In genomic region chr13:58400576-58400975, GRCm38 (mm10) we compare ENCODE assay signal across 8 mouse cellular contexts. TPM values are rescaled to one million over a fixed set of nuclear protein-coding genes. Genes with fewer than 3 reads are reported as not detected.
DNase-seq lines count a peak whose midpoint lies in the region; ATAC-seq and TF ChIP-seq lines count a peak whose summit lies in the region.

No protein-coding gene starts in this region.

- peak overlapping the region; percentile 81 for H3K4me3 ChIP-seq in cerebellum, adult 2 months (replicated peaks; ENCODE audit: insufficient read depth, low read depth, low read length)
- H3K4me3 ChIP-seq in forebrain, embryonic 12.5 days (replicated peaks): peak overlapping the region; percentile 99
- peak overlapping the region; percentile 95 for H3K4me3 ChIP-seq in liver, embryonic 13.5 days (replicated peaks)

- peaks cover 25% of the 10 kb centered on the region for H3K36me3 ChIP-seq in forebrain, embryonic 12.5 days (replicated peaks)
- peaks cover 36% of the 10 kb centered on the region for H3K36me3 ChIP-seq in liver, embryonic 13.5 days

- peak overlapping the region; percentile 99 for H3K9ac ChIP-seq in forebrain, embryonic 12.5 days
- peak overlapping the region; percentile 99 for H3K9ac ChIP-seq in liver, embryonic 13.5 days

- no peak overlapping the region for H3K27ac ChIP-seq in cerebellum, adult 2 months (ENCODE audit: insufficient read depth, low read length)
- no peak overlapping the region for H3K27ac ChIP-seq in forebrain, embryonic 12.5 days
- H3K27ac ChIP-seq in liver, embryonic 13.5 days: peak overlapping the region; percentile 98; the same call in 1 of the 2 replicates

- H3K4me2 ChIP-seq in forebrain, embryonic 12.5 days: peak overlapping the region; percentile 62
- peak overlapping the region; percentile 81 for H3K4me2 ChIP-seq in liver, embryonic 13.5 days

- DNase-seq in cerebellum, adult 2 months: no peak
- DNase-seq in cerebellum, adult 8-10 months: no peak
- DNase-seq in 3134 (ENCODE audit: extremely low read depth, insufficient read length, low spot score): peak; percentile 34
- DNase-seq in liver, embryonic 13.5 days: no peak
- DNase-seq in urinary bladder, postnatal 4 days (ENCODE audit: low spot score in 2 of 2): no peak
- no peak for DNase-seq in left cerebral cortex, postnatal 25 days (ENCODE audit: low spot score in 2 of 2)
- DNase-seq in gastrocnemius, adult 8-10 months (ENCODE audit: low spot score in 2 of 2): no peak

- no peak for TF ChIP-seq CTCF in cerebellum, adult 2 months (IDR thresholded peaks at IDR 0.05; ENCODE audit: borderline replicate concordance, insufficient read depth, low read depth, low read length)

- no peaks in the 10 kb centered on the region for H3K4me1 ChIP-seq in cerebellum, adult 2 months (ENCODE audit: control insufficient read depth, insufficient read depth, low read length)
- peaks cover 6% of the 10 kb centered on the region for H3K4me1 ChIP-seq in forebrain, embryonic 12.5 days
- H3K4me1 ChIP-seq in liver, embryonic 13.5 days (replicated peaks): peaks cover 28% of the 10 kb centered on the region

- no peak for TF ChIP-seq POLR2A in cerebellum, adult 2 months (IDR thresholded peaks at IDR 0.05; ENCODE audit: borderline replicate concordance, insufficient read depth, low read length)

- intact Hi-C loops in left cerebral cortex, postnatal 25 days (cut with DNase I): loop anchor here (2.0 to 5.0 kb wide), 2 partner anchors 97 to 142 kb away; no protein-coding TSS in a partner anchor

- WGBS in cerebellum, adult 2 months: under 1% methylated on average over 11 of the region's 11 CpGs
- 1% methylated on average over 11 of the region's 11 CpGs for WGBS in forebrain, embryonic 12.5 days
- WGBS in liver, embryonic 13.5 days (ENCODE audit: insufficient replicate concordance): 2% methylated on average over 11 of the region's 11 CpGs

- no peaks in the 10 kb centered on the region for H3K9me3 ChIP-seq in forebrain, embryonic 12.5 days
- no peaks in the 10 kb centered on the region for H3K9me3 ChIP-seq in liver, embryonic 13.5 days (replicated peaks)

- no peaks in the 10 kb centered on the region for H3K27me3 ChIP-seq in cerebellum, adult 2 months (ENCODE audit: control insufficient read depth, insufficient read depth, low read length)
- no peaks in the 10 kb centered on the region for H3K27me3 ChIP-seq in forebrain, embryonic 12.5 days
- no peaks in the 10 kb centered on the region for H3K27me3 ChIP-seq in liver, embryonic 13.5 days

- no peak for ATAC-seq in forebrain, embryonic 12.5 days (ENCODE audit: low FRiP score)
- no peak for ATAC-seq in liver, embryonic 13.5 days (ENCODE audit: low read depth)

RNA-seq across cellular contexts. Expression of gene Rmi1, which starts 1.5 kb away (rescaled TPM):
- 15.6 and 16.8 TPM in 2 replicates for polyA plus RNA-seq in cerebellum, adult 2 months (2012; rRNA removed)
- polyA plus RNA-seq in forebrain, embryonic 12.5 days (2016; fragmentation: Nextera tagmentation; extraction: Ambion mirVana): 32.3 and 36.1 TPM in 2 replicates
- 14.9 and 20.6 TPM in 2 replicates for polyA plus RNA-seq in liver, embryonic 13.5 days (2015; fragmentation: Nextera tagmentation; extraction: Ambion mirVana)
- 10 to 100 TPM; 13.7 to 15.2 TPM for total RNA-seq in left cerebral cortex, postnatal 25 days (2021)
- 1 to 10 TPM; 5.7 to 7.8 (median 6.4) TPM for total RNA-seq in gastrocnemius, adult 8-10 months (2022)

RNA-seq across cellular contexts. Expression of gene Hnrnpk, which starts 2.6 kb away (rescaled TPM):
- polyA plus RNA-seq in cerebellum, adult 2 months (2012; rRNA removed): 385 and 442 TPM in 2 replicates
- polyA plus RNA-seq in forebrain, embryonic 12.5 days (2016; fragmentation: Nextera tagmentation; extraction: Ambion mirVana): 2,341 and 2,520 TPM in 2 replicates
- polyA plus RNA-seq in liver, embryonic 13.5 days (2015; fragmentation: Nextera tagmentation; extraction: Ambion mirVana): 751 and 991 TPM in 2 replicates
- total RNA-seq in left cerebral cortex, postnatal 25 days (2021): 100 to 1,000 TPM; 573 to 639 TPM
- 100 to 1,000 TPM; 203 to 256 (median 231) TPM for total RNA-seq in gastrocnemius, adult 8-10 months (2022)

RNA-seq across cellular contexts. Expression of gene 2210016F16Rik, which starts 15.6 kb away (rescaled TPM):
- polyA plus RNA-seq in cerebellum, adult 2 months (2012; rRNA removed): 8.5 and 9.8 TPM in 2 replicates
- 25.3 and 28.4 TPM in 2 replicates for polyA plus RNA-seq in forebrain, embryonic 12.5 days (2016; fragmentation: Nextera tagmentation; extraction: Ambion mirVana)
- polyA plus RNA-seq in liver, embryonic 13.5 days (2015; fragmentation: Nextera tagmentation; extraction: Ambion mirVana): 24.2 and 24.6 TPM in 2 replicates
- total RNA-seq in left cerebral cortex, postnatal 25 days (2021): 1 to 10 TPM; 5.7 to 6.7 TPM
- total RNA-seq in gastrocnemius, adult 8-10 months (2022): 1 to 10 TPM; 6.3 to 7.7 (median 7.3) TPM

RNA-seq across cellular contexts. Expression of gene Kif27, which starts 41.7 kb away (rescaled TPM):
- polyA plus RNA-seq in cerebellum, adult 2 months (2012; rRNA removed): 0.47 and 0.59 TPM in 2 replicates
- 1.7 TPM in 2 replicates for polyA plus RNA-seq in forebrain, embryonic 12.5 days (2016; fragmentation: Nextera tagmentation; extraction: Ambion mirVana)
- polyA plus RNA-seq in liver, embryonic 13.5 days (2015; fragmentation: Nextera tagmentation; extraction: Ambion mirVana): 0.05 and 0.12 TPM in 2 replicates
- 1 to 10 TPM; 2.9 to 4.3 TPM for total RNA-seq in left cerebral cortex, postnatal 25 days (2021)
- under 1 TPM in 2 of 4 experiments, not detected in 2; 0.05 to 0.15 TPM for total RNA-seq in gastrocnemius, adult 8-10 months (2022)
